In the genomic region with DNA sequence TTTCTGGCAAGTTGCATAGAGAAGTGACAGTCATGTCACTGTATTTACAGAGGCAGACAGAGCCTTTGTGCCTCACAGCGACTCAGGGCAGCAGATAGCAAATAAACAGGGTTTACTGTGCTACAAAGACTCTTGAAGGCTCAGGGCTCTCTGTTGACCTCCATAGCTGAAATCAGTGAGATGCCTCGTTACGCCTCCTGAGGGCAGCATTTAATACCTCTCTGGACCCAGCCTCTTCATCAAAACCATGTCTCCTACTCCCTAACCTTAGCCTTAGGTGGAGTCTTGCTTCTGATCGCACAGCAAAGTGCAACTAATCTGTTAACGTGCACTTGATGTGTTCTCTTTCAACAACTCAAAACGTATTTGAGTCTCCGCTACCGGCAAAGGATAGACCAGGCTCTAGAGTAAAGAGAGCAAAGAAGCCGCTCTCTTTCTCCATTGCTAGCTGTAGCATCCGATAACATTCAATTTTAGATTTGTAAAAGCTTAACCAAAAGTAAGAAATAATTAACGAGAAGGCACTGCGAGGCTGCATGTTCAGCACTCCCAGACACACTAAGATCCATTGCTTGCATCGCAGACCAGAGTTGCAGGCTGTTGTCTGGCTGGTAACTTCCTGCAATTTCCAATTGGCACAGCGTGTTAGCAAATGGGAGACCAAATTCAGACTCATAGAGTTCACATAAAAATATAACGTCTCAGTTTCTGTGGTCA, we compare ENCODE assay signal across 10 mouse cellular contexts.
A peak's percentile ranks its signal among the peaks of the same experiment; 100 is the strongest.
DNase-seq lines count a peak whose midpoint lies in the region; ATAC-seq and TF ChIP-seq lines count a peak whose summit lies in the region.
"Had no signal": no experiment of that assay in that cellular context is flagged by ENCODE, and none has a peak within 500 bp of the region (broad histone marks: within the 10 kb centered on the region; RNA-seq: fewer than 3 reads in every experiment).

No protein-coding gene starts in this region.

- TF ChIP-seq CTCF in cortical plate, adult 2 months (IDR thresholded peaks at IDR 0.05; ENCODE audit: extremely low read depth, insufficient read depth, low read length): peak; percentile 47; the same call in 1 of the 2 replicates

- DNase-seq in gastrocnemius, postnatal 14 days: peak; percentile 15
- DNase-seq in gastrocnemius, adult 8-10 months (ENCODE audit: low spot score in 2 of 2): no peak
- peak; percentile 49 for DNase-seq in urinary bladder, postnatal 14 days (ENCODE audit: low spot score)
- DNase-seq in urinary bladder, postnatal 4 days (ENCODE audit: low spot score in 2 of 2): no peak
- peak; percentile 73 for DNase-seq in kidney, adult 9 months
- no peak for DNase-seq in frontal cortex, postnatal 25 days (ENCODE audit: low spot score in 2 of 2)

- peak; percentile 63; the same call in 1 of the 2 replicates for ATAC-seq in megakaryocyte-erythroid progenitor cell, adult 5-6 weeks (replicated peaks; ENCODE audit: low FRiP score, low TSS enrichment, poor library complexity, severe bottlenecking)

- no peak for TF ChIP-seq POLR2A in cortical plate, adult 2 months (IDR thresholded peaks at IDR 0.05; ENCODE audit: extremely low read depth, insufficient read depth, low read length)

- intact Hi-C loops in gastrocnemius, postnatal 14 days (cut with DNase I; ENCODE audit: low total_unique reads): loop anchor here (10.0 kb wide), 1 partner anchor 375 kb away; no protein-coding TSS in a partner anchor

- no peak overlapping the region for H3K4me3 ChIP-seq in cortical plate, adult 2 months (ENCODE audit: insufficient read depth, low read length)
- H3K4me3 ChIP-seq: heart, embryonic 15.5 days; neural tube, embryonic 13.5 days had no signal

- H3K27ac ChIP-seq in cortical plate, adult 2 months (ENCODE audit: insufficient read depth, low read length): no peak overlapping the region
- H3K27ac ChIP-seq: heart, embryonic 15.5 days; neural tube, embryonic 13.5 days had no signal

- H3K4me1 ChIP-seq in cortical plate, adult 2 months (ENCODE audit: control insufficient read depth, insufficient read depth, low read length): no peaks in the 10 kb centered on the region
- H3K4me1 ChIP-seq: heart, embryonic 15.5 days had no signal

Comparison
In these comparisons a context has a peak if more than half of its experiments do, and no peak if none do; other contexts are left out.
1. DNase-seq: peak in gastrocnemius, postnatal 14 days (single experiment), urinary bladder, postnatal 14 days (single experiment) and kidney, adult 9 months (single experiment); none in gastrocnemius, adult 8-10 months (0 of 2), urinary bladder, postnatal 4 days (0 of 2) and frontal cortex, postnatal 25 days (0 of 2).